Mouse (Mus musculus): ENCODE results near the gene Olfr1286. TPM values are rescaled to one million over a fixed set of nuclear protein-coding genes. Genes with fewer than 3 reads are reported as not detected.

Gene Olfr1286
- total RNA-seq (2022), result not detected

GRCm38 (mm10) chr2:111422931-111423330, at the start of gene Olfr1286:
TSS of gene Olfr1286 (minus strand) at chr2:111423115.
- DNase-seq (ENCODE audit: low spot score in 2 of 2), result no peak

GRCm38 (mm10) chr2:111448842-111449241, 25.9 kb upstream of the Olfr1286 start, which contains the start of gene Olfr1287:
TSS of gene Olfr1287 (plus strand) at chr2:111449142.
- DNase-seq (ENCODE audit: low spot score in 2 of 2), result no peak

- DNase-seq (ENCODE audit: low spot score in 2 of 2), result no peak
Observed at GRCm38 (mm10) chr2:111375222-111375621, 47.7 kb downstream of the Olfr1286 start, which contains the start of gene Olfr1284. TSS of gene Olfr1284 (plus strand) at chr2:111375522.

Other genes starting within 250 kb of the Olfr1286 start
- not detected for gene 4930430A15Rik, start 193.5 kb downstream of the Olfr1286 start, total RNA-seq (2022)
- not detected for gene Olfr1275, start 187.8 kb downstream of the Olfr1286 start, total RNA-seq (2022)
- gene Olfr1276, start 168.6 kb downstream of the Olfr1286 start, total RNA-seq (2022), result not detected
- gene Olfr1277, start 149.0 kb downstream of the Olfr1286 start, total RNA-seq (2022), result not detected
- gene Olfr1278, start 133.0 kb downstream of the Olfr1286 start, total RNA-seq (2022), result not detected
- not detected for gene Olfr1279, start 122.5 kb downstream of the Olfr1286 start, total RNA-seq (2022)
- gene Olfr1280, start 109.1 kb downstream of the Olfr1286 start, total RNA-seq (2022), result not detected
- not detected for gene Olfr1281, start 96.6 kb downstream of the Olfr1286 start, total RNA-seq (2022)
- gene Olfr1282, start 87.0 kb downstream of the Olfr1286 start, total RNA-seq (2022), result not detected
- gene Olfr1283, start 56.3 kb downstream of the Olfr1286 start, total RNA-seq (2022), result not detected
- not detected for gene Olfr1284, start 47.6 kb downstream of the Olfr1286 start, total RNA-seq (2022)
- gene Olfr1287, start 26.0 kb upstream of the Olfr1286 start, total RNA-seq (2022), result not detected
- gene Olfr1288, start 51.0 kb upstream of the Olfr1286 start, total RNA-seq (2022), result not detected
- gene Olfr1289, start 57.7 kb upstream of the Olfr1286 start, total RNA-seq (2022), result not detected
- not detected for gene Olfr1290, start 70.7 kb upstream of the Olfr1286 start, total RNA-seq (2022)
- gene Olfr1291-ps1, start 74.1 kb upstream of the Olfr1286 start, total RNA-seq (2022), result not detected
- gene Olfr1293-ps, start 102.1 kb upstream of the Olfr1286 start, total RNA-seq (2022), result not detected
- not detected for gene Olfr1294, start 117.2 kb upstream of the Olfr1286 start, total RNA-seq (2022)
- gene Olfr1295, start 146.6 kb upstream of the Olfr1286 start, total RNA-seq (2022), result not detected
- gene Olfr1297, start 203.4 kb upstream of the Olfr1286 start, total RNA-seq (2022), result not detected
- gene Olfr1298, start 226.1 kb upstream of the Olfr1286 start, total RNA-seq (2022), result not detected
- not detected for gene Olfr1299, start 238.3 kb upstream of the Olfr1286 start, total RNA-seq (2022)